Mouse (Mus musculus) liver, embryonic 12.5 days (tissue): ENCODE results near the gene Abo. TPM values are rescaled to one million over a fixed set of nuclear protein-coding genes. Genes with fewer than 3 reads are reported as not detected.

Experiments used
- ATAC-seq: fragments of 200-750 bp; cut with Nextera tagmentation; 2 replicates; pipeline ENCODE4 v1.8.0; 2017; ENCODE audit warnings: moderate number of reproducible peaks, mild to moderate bottlenecking, moderate library complexity
- H3K27ac ChIP-seq: fragments of 300-500 bp; sonication (generic); 2 replicates; pipeline ENCODE4 v1.5.1; 2016; ENCODE audit warnings: mild to moderate bottlenecking
- H3K27me3 ChIP-seq: fragments of 300-500 bp; sonication (generic); replicated peaks from 2 replicates; pipeline ENCODE4 v1.6.1; 2016; ENCODE audit warnings: mild to moderate bottlenecking, moderate library complexity
- H3K36me3 ChIP-seq: fragments of 300-500 bp; sonication (generic); 2 replicates; pipeline ENCODE4 v1.6.1; 2016; ENCODE audit warnings: mild to moderate bottlenecking, moderate library complexity
- H3K4me1 ChIP-seq: fragments of 300-500 bp; sonication (generic); 2 replicates; pipeline ENCODE4 v1.6.1; 2016
- H3K4me2 ChIP-seq: fragments of 300-500 bp; sonication (generic); 2 replicates; pipeline ENCODE4 v1.6.1; 2016; ENCODE audit warnings: mild to moderate bottlenecking, moderate library complexity
- H3K4me3 ChIP-seq: fragments of 300-500 bp; sonication (generic); 2 replicates; pipeline ENCODE4 v1.5.1; 2016; ENCODE audit warnings: mild to moderate bottlenecking, moderate library complexity
- H3K9ac ChIP-seq: fragments of 300-500 bp; sonication (generic); 2 replicates; pipeline ENCODE4 v1.6.1; 2016; ENCODE audit warnings: mild to moderate bottlenecking, moderate library complexity
- H3K9me3 ChIP-seq: fragments of 300-500 bp; sonication (generic); replicated peaks from 2 replicates; pipeline ENCODE4 v1.6.1; 2016; ENCODE audit warnings: mild to moderate bottlenecking, moderate library complexity
- WGBS: fragments of 180-500 bp; shearing (Covaris S2); methylation state at CpG from one replicate; pipeline ENCODE4 v1.1.7; 2016; ENCODE audit not compliant: insufficient replicate concordance; 5-methylcytosine and 5-hydroxymethylcytosine counted together
- polyA plus RNA-seq: library from polyadenylated mRNA; unstranded; fragments of >200 nt; fragmentation: Nextera tagmentation; extraction: Ambion mirVana; gene quantifications from 2 replicates; pipeline ENCODE4 v1.2.1, GENCODE M21; 2016

Gene Abo
- polyA plus RNA-seq, 1 experiment from 2014 or later, result not detected

DNA sequence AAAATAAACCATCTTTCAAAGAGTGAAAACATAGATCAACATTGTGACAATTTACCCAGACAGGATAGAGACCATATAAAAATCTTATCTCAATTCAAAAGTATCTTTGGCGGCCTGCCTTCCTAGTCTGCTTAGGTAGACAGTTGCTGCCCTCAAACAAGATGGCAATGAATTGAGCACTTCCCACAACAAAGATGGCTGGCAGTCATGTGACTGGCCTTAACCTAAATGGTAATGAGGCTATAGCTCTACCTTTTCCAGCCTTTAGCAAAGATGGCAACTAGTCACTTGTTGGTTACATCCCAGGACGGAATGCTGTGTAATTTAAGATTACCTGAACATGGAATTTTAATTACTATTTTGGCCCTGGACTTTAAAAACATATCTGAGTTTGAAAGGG is 32.3 kb downstream of the Abo start:
- Histone ChIP-seq H3K27ac (no peak overlapping the region), H3K9ac (no peak overlapping the region), H3K4me3 (no peak overlapping the region), H3K4me2 (no peak overlapping the region), H3K4me1 (no peaks in the 10 kb centered on the region), H3K36me3 (no peaks in the 10 kb centered on the region), H3K27me3 (no peaks in the 10 kb centered on the region), H3K9me3 (no peaks in the 10 kb centered on the region)
- 64% methylated on average over 2 of the region's 2 CpGs for WGBS
- ATAC-seq, result no peak

DNA sequence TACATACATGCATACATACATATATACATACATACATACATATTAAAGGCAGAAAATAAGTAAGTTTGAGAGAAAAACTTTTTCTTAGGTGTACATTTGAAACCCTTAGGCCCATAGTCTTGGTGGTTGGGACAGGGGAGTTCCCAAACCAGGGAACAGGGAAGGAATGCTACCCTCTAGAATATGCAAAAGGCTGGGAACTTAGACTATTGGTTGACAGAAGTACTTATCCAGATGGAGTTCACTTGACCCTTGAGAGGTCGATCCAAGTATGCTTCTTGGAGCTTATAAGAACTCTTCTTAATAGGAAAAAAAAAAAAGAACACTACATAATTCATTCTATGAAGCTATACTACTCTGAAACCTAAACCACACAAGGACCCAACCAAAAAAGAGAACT is 36.7 kb downstream of the Abo start:
- Histone ChIP-seq H3K36me3 (no peaks in the 10 kb centered on the region), H3K4me1 (no peaks in the 10 kb centered on the region), H3K4me2 (no peak overlapping the region), H3K4me3 (no peak overlapping the region), H3K9ac (no peak overlapping the region), H3K9me3 (no peaks in the 10 kb centered on the region), H3K27me3 (no peaks in the 10 kb centered on the region), H3K27ac (no peak overlapping the region)
- 59% methylated on average over 1 of the region's 1 CpGs for WGBS
- ATAC-seq, result no peak

DNA sequence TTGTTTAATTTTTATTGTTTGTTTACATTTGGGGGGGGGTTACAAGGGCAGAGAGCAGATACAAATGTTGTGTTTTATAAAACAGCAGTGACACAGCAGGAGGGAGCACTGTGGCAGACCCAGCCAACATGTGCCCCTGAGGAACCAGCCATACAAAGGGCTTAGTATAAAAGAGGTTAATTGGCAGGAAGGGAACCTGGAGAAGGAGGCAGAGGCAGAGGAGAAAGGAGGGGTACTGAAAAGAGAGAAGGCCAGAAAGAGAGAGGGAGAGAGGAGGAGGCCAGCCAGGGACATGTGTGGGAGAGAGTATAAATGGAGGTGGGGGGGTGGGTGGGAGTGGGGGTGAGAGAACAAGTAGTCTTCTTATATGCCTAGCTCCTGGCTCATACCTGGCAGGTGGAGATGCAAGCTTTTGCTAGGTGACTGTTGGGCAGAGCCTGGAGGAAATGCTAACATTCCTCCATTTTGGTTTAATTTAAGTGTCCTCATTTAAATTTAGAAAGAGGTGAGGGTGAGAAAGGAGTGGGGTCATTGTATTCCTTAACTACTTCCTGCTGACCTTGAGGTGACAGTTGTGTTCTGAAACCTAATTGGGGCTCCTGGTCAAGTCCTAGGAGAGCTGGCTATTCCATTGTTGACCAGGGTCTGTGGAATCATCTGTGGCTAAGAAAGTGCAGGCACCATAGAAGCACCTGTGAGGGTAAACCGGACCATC is 37.4 kb downstream of the Abo start:
- H3K9ac ChIP-seq, result no peak overlapping the region
- H3K4me1 ChIP-seq, result no peaks in the 10 kb centered on the region
- no peak overlapping the region for H3K4me3 ChIP-seq
- no peak overlapping the region for H3K27ac ChIP-seq
- ATAC-seq, result no peak
- no peaks in the 10 kb centered on the region for H3K9me3 ChIP-seq
- 71% methylated on average over 1 of the region's 1 CpGs for WGBS
- no peaks in the 10 kb centered on the region for H3K27me3 ChIP-seq
- H3K4me2 ChIP-seq, result no peak overlapping the region
- no peaks in the 10 kb centered on the region for H3K36me3 ChIP-seq

Other genes with a start within 250 kb of the Abo start
- gene Fam69b, start 236.5 kb downstream of the Abo start, polyA plus RNA-seq, result 4.6 and 5.5 TPM in 2 replicates
- not detected in 2 replicates for gene Lcn4, start 193.7 kb downstream of the Abo start, polyA plus RNA-seq
- gene Surf6, start 37.9 kb upstream of the Abo start, polyA plus RNA-seq, result 21.6 and 23.8 TPM in 2 replicates
- gene Med22, start 45.7 kb upstream of the Abo start, polyA plus RNA-seq, result 30.0 and 32.1 TPM in 2 replicates
- gene Rpl7a, start 45.8 kb upstream of the Abo start, polyA plus RNA-seq, result 560 and 587 TPM in 2 replicates
- gene Surf2, start 51.4 kb upstream of the Abo start, polyA plus RNA-seq, result 46.3 and 48.1 TPM in 2 replicates
- 41.6 and 42.5 TPM in 2 replicates for gene Surf1, start 51.6 kb upstream of the Abo start, polyA plus RNA-seq
- 120 and 124 TPM in 2 replicates for gene Surf4, start 68.9 kb upstream of the Abo start, polyA plus RNA-seq
- 0.06 and 0.14 TPM in 2 replicates for gene Stkld1, start 69.1 kb upstream of the Abo start, polyA plus RNA-seq
- gene Rexo4, start 99.4 kb upstream of the Abo start, polyA plus RNA-seq, result 33.8 and 35.2 TPM in 2 replicates
- gene Adamts13, start 108.4 kb upstream of the Abo start, polyA plus RNA-seq, result 0.96 and 1.1 TPM in 2 replicates
- gene Cacfd1, start 144.9 kb upstream of the Abo start, polyA plus RNA-seq, result 16.5 and 19.1 TPM in 2 replicates
- 0.31 and 0.36 TPM in 2 replicates for gene Slc2a6, start 163.0 kb upstream of the Abo start, polyA plus RNA-seq
- gene Mymk, start 207.2 kb upstream of the Abo start, polyA plus RNA-seq, result 0.14 and 0.90 TPM in 2 replicates
- 0.77 and 1.3 TPM in 2 replicates for gene Adamtsl2, start 214.4 kb upstream of the Abo start, polyA plus RNA-seq